Mouse (Mus musculus) gastrocnemius, postnatal 14 days (tissue): ENCODE results near the gene Armh3. TPM values are rescaled to one million over a fixed set of nuclear protein-coding genes. Genes with fewer than 3 reads are reported as not detected.
"Not testable (repeated sequence)": the region's sequence is repeated elsewhere in the genome, so short reads cannot be mapped to it uniquely, and the experiment has no call there.

ENCODE experiments used
- DNase-seq: peaks from one replicate; pipeline ENCODE4 v3.0.0; 2021; ENCODE audit warnings: mixed read lengths
- intact Hi-C: fragments of 180-260 bp; cut with DNase I; formaldehyde crosslinking; loops from one replicate; pipeline ENCODE4 v1.15.1; 2025; ENCODE audit warnings: low total_unique reads
- total RNA-seq, 2 experiments: library from RNA; stranded (reverse); gene quantifications; 2 replicates each; pipeline ENCODE4 v1.2.3; 2021

Gene Armh3
- total RNA-seq, 2 experiments from 2014 or later: 10.8 to 10.9 TPM

GRCm38 (mm10) chr19:45998694-45999217, 468 bp upstream of the Armh3 start:
- no peak for DNase-seq
- intact Hi-C loops: no loop called here

GRCm38 (mm10) chr19:45997365-45997764, 923 bp downstream of the Armh3 start:
- intact Hi-C loops: no loop called here
- DNase-seq: no peak

- intact Hi-C loops: no loop called here
- DNase-seq: no peak
Measured at GRCm38 (mm10) chr19:45993981-45994737, 4.1 kb downstream of the Armh3 start.

- not testable (repeated sequence) for DNase-seq
Measured at GRCm38 (mm10) chr19:45993441-45993840, 4.8 kb downstream of the Armh3 start.

GRCm38 (mm10) chr19:45991171-45991570, 7.1 kb downstream of the Armh3 start:
- no peak for DNase-seq
- intact Hi-C loops: no loop called here

More at GRCm38 (mm10) chr19:45993441-45993840, 4.8 kb downstream of the Armh3 start:
- intact Hi-C loops: not testable (repeated sequence)

GRCm38 (mm10) chr19:45988238-45988637, 10.1 kb downstream of the Armh3 start:
- no peak for DNase-seq
- intact Hi-C loops: no loop called here

GRCm38 (mm10) chr19:45984379-45984778, 13.9 kb downstream of the Armh3 start:
- no peak for DNase-seq
- intact Hi-C loops: no loop called here

- intact Hi-C loops: loop anchor here (10.0 kb wide), 1 partner anchor 54 kb away; no protein-coding TSS in a partner anchor
Measured at GRCm38 (mm10) chr19:45960770-45961169, 37.5 kb downstream of the Armh3 start.

GRCm38 (mm10) chr19:45956736-45957135, 41.6 kb downstream of the Armh3 start:
- intact Hi-C loops: no loop called here
- no peak for DNase-seq

More at GRCm38 (mm10) chr19:45960770-45961169, 37.5 kb downstream of the Armh3 start:
- no peak for DNase-seq

GRCm38 (mm10) chr19:45953286-45953685, 45.0 kb downstream of the Armh3 start:
- DNase-seq: no peak
- intact Hi-C loops: loop anchor here (5.0 kb wide), 1 partner anchor 141 kb away; no protein-coding TSS in a partner anchor

GRCm38 (mm10) chr19:45949236-45949635, 49.1 kb downstream of the Armh3 start:
- DNase-seq: no peak

GRCm38 (mm10) chr19:45947764-45948163, 50.5 kb downstream of the Armh3 start:
- intact Hi-C loops: no loop called here
- no peak for DNase-seq

More at GRCm38 (mm10) chr19:45949236-45949635, 49.1 kb downstream of the Armh3 start:
- intact Hi-C loops: no loop called here

GRCm38 (mm10) chr19:45947286-45947685, 51.0 kb downstream of the Armh3 start:
- intact Hi-C loops: no loop called here
- DNase-seq: no peak

GRCm38 (mm10) chr19:45946541-45946940, 51.7 kb downstream of the Armh3 start:
- intact Hi-C loops: no loop called here
- no peak for DNase-seq

- intact Hi-C loops: no loop called here
- no peak for DNase-seq
Measured at GRCm38 (mm10) chr19:45945986-45946385, 52.3 kb downstream of the Armh3 start.

- no peak for DNase-seq
- intact Hi-C loops: no loop called here
Measured at GRCm38 (mm10) chr19:45943758-45944157, 54.5 kb downstream of the Armh3 start.

- no peak for DNase-seq
- intact Hi-C loops: no loop called here
Measured at GRCm38 (mm10) chr19:45938064-45938463, 60.2 kb downstream of the Armh3 start.

GRCm38 (mm10) chr19:45937530-45937929, 60.8 kb downstream of the Armh3 start:
- DNase-seq: no peak
- intact Hi-C loops: no loop called here

GRCm38 (mm10) chr19:45927236-45927635, 71.1 kb downstream of the Armh3 start:
- DNase-seq: no peak
- intact Hi-C loops: no loop called here

GRCm38 (mm10) chr19:45926342-45926741, 71.9 kb downstream of the Armh3 start:
- no peak for DNase-seq
- intact Hi-C loops: no loop called here
